Mouse (Mus musculus): Measurements from ENCODE around the gene Atf5.
A peak's percentile ranks its signal among the peaks of the same experiment; 100 is the strongest.

Atf5 gene

GRCm38 (mm10) chr7:44849416-44850111, 33.1 kb upstream of the Atf5 start:
- DNase-seq: peak; percentile 91

- DNase-seq: peak; percentile 99
Observed at GRCm38 (mm10) chr7:44848561-44849415, 32.3 kb upstream of the Atf5 start, which contains the start of the genes Akt1s1 and Tbc1d17. Gene Akt1s1, plus strand, starts transcription at chr7:44848991. Gene Tbc1d17, minus strand, starts transcription at chr7:44849079.

- no peak for DNase-seq
Observed at GRCm38 (mm10) chr7:44847772-44848171, 31.3 kb upstream of the Atf5 start.

GRCm38 (mm10) chr7:44846804-44847203, 30.3 kb upstream of the Atf5 start:
- DNase-seq: no peak

- no peak for DNase-seq
Observed at GRCm38 (mm10) chr7:44845006-44845405, 28.5 kb upstream of the Atf5 start.

- DNase-seq: no peak
Observed at GRCm38 (mm10) chr7:44841825-44842463, 25.5 kb upstream of the Atf5 start.

- DNase-seq: no peak
Observed at GRCm38 (mm10) chr7:44840426-44840825, 24.0 kb upstream of the Atf5 start.

- peak; percentile 43 for DNase-seq
Observed at GRCm38 (mm10) chr7:44839491-44840191, 23.2 kb upstream of the Atf5 start.

- DNase-seq: no peak
Observed at GRCm38 (mm10) chr7:44839171-44839490, 22.7 kb upstream of the Atf5 start.

- no peak for DNase-seq
Observed at GRCm38 (mm10) chr7:44838073-44838472, 21.6 kb upstream of the Atf5 start.

GRCm38 (mm10) chr7:44836423-44837053, 20.1 kb upstream of the Atf5 start:
- no peak for DNase-seq

- no peak for DNase-seq
Observed at GRCm38 (mm10) chr7:44836016-44836404, 19.6 kb upstream of the Atf5 start.

GRCm38 (mm10) chr7:44835373-44836015, 19.0 kb upstream of the Atf5 start:
- DNase-seq: no peak

- no peak for DNase-seq
Observed at GRCm38 (mm10) chr7:44832763-44833162, 16.3 kb upstream of the Atf5 start.

GRCm38 (mm10) chr7:44828706-44829105, 12.2 kb upstream of the Atf5 start:
- DNase-seq: no peak

- DNase-seq: no peak
Observed at GRCm38 (mm10) chr7:44826771-44827170, 10.3 kb upstream of the Atf5 start.

- DNase-seq: peak; percentile 79
Observed at GRCm38 (mm10) chr7:44824872-44825271, 8.4 kb upstream of the Atf5 start.

- no peak for DNase-seq
Observed at GRCm38 (mm10) chr7:44823409-44823808, 7.0 kb upstream of the Atf5 start.

GRCm38 (mm10) chr7:44821666-44822448, 5.4 kb upstream of the Atf5 start:
- DNase-seq: no peak

GRCm38 (mm10) chr7:44820525-44820924, 4.1 kb upstream of the Atf5 start:
- DNase-seq: no peak

GRCm38 (mm10) chr7:44819863-44820262, 3.4 kb upstream of the Atf5 start:
- DNase-seq: no peak
